Mouse (Mus musculus) liver, adult 2 months (tissue): ENCODE data around the gene Rgs2. TPM values are rescaled to one million over a fixed set of nuclear protein-coding genes. Genes with fewer than 3 reads are reported as not detected.

Source experiments
- DNase-seq: peaks from one replicate; pipeline ENCODE4 v3.0.0-alpha.2; 2011; ENCODE audit warnings: low read depth, low spot score; ENCODE audit errors: extremely low read depth
- H3K27ac ChIP-seq: fragments of 200-500 bp; replicated peaks from 2 replicates; pipeline ENCODE4 v1.5.1; 2012; ENCODE audit warnings: low read depth, mild to moderate bottlenecking, control low read depth, inconsistent platforms, low read length; ENCODE audit not compliant: insufficient read depth
- H3K27me3 ChIP-seq: fragments of 200-500 bp; 2 replicates; pipeline ENCODE4 v1.6.1; 2012; ENCODE audit warnings: mild to moderate bottlenecking, moderate library complexity, low read length, inconsistent platforms; ENCODE audit not compliant: control insufficient read depth, insufficient read depth
- H3K36me3 ChIP-seq: fragments of 200-500 bp; 2 replicates; pipeline ENCODE4 v1.6.1; 2012; ENCODE audit warnings: low read length, inconsistent platforms; ENCODE audit not compliant: control insufficient read depth, insufficient read depth
- H3K4me1 ChIP-seq: fragments of 200-500 bp; 2 replicates; pipeline ENCODE4 v1.6.1; 2011; ENCODE audit warnings: low read length; ENCODE audit not compliant: control insufficient read depth, insufficient read depth
- H3K4me3 ChIP-seq: fragments of 200-500 bp; 2 replicates; pipeline ENCODE4 v1.5.1; 2011; ENCODE audit warnings: low read depth, mild to moderate bottlenecking, control low read depth, low read length, moderate library complexity; ENCODE audit not compliant: insufficient read depth
- H3K79me2 ChIP-seq: fragments of 200-500 bp; 2 replicates; pipeline ENCODE4 v1.6.1; 2012; ENCODE audit warnings: inconsistent platforms, mild to moderate bottlenecking, low read length, moderate library complexity; ENCODE audit not compliant: control insufficient read depth, insufficient read depth
- H3K9ac ChIP-seq: fragments of 200-500 bp; 2 replicates; pipeline ENCODE4 v1.6.1; 2012; ENCODE audit warnings: low read depth, mild to moderate bottlenecking, control low read depth, inconsistent platforms, low read length
- CTCF ChIP-seq: fragments of 200-500 bp; IDR thresholded peaks from 2 replicates; pipeline ENCODE4 v1.5.1; 2011; ENCODE audit warnings: low read depth, low read length, control low read depth
- POLR2A ChIP-seq: fragments of 200-500 bp; IDR thresholded peaks from 2 replicates; pipeline ENCODE4 v1.6.1; 2011; ENCODE audit warnings: low read length, control low read depth; ENCODE audit not compliant: insufficient read depth; ENCODE audit errors: extremely low read depth
- WGBS: fragments of 180-500 bp; shearing (Covaris S2); methylation state at CpG from one replicate; pipeline ENCODE4 v1.1.7; 2018; 5-methylcytosine and 5-hydroxymethylcytosine counted together
- polyA plus RNA-seq: library from polyadenylated mRNA; depleted of rRNA; stranded (reverse); fragments of >200 nt; gene quantifications from 2 replicates; pipeline ENCODE4 v1.2.3, GENCODE M21; 2012
- total RNA-seq: library from RNA; depleted of rRNA; stranded (reverse); fragments of >200 nt; gene quantifications from 2 replicates; pipeline ENCODE4 v1.2.3, GENCODE M21; 2014

The Rgs2 gene
- total and polyA plus RNA-seq, 2 experiments: 0.55 to 3.2 TPM

DNA sequence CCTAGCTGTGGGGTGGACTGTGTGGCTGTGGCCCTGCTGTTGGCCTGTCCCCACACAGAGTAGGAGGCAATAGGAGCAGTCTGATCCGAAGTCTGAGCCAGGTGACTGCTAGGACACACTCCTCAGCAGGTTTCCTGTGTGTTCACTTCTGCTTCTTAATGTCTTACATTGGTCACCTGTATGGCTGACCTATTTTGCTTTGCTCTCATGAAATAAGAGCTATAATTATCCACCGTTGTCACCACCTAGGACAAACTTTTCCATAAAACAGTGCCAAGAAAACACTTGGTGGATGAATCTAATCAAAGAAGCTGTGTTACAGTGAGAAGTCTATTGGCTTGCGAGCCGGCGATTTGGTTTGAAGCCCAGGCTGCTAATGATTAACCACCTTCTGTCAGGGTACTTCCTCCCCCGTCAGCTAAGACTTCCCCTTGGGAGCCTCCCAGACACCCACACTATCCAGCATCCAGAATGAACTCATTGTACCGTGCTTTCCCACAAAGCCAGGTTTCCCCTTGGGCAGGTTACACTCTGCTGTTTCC is 14.5 kb upstream of the Rgs2 start:
- 10% methylated on average over 7 of the region's 7 CpGs for WGBS

DNA sequence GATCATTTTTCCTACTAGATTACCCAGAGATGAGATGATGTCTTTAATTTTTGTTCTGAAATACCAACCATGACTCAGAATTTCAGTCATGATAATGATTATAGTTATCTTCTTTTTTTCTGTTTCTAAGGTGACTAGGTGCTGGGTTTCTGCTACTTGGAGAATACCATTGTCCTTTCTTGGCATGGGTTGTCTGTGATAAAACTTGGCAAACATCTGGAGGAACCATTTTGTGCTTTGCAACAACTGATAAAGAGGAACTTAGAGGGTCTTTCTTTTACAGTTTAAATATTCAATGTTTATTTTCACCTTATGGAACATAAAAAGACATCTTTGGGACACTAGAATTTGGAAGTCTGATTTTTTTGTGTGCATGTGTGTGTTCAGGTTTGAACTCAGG is 10.0 kb upstream of the Rgs2 start:
- no peak overlapping the region for H3K27ac ChIP-seq
- no peak for DNase-seq
- no peaks in the 10 kb centered on the region for H3K4me1 ChIP-seq
- H3K79me2 ChIP-seq: no peaks in the 10 kb centered on the region
- H3K27me3 ChIP-seq: no peaks in the 10 kb centered on the region; the same call in 1 of the 2 replicates
- H3K9ac ChIP-seq: no peak overlapping the region
- no peaks in the 10 kb centered on the region for H3K36me3 ChIP-seq
- no peak overlapping the region for H3K4me3 ChIP-seq
- TF ChIP-seq POLR2A (no peak), CTCF (no peak)

More for the DNA sequence above, 14.5 kb upstream of the Rgs2 start:
- no peak overlapping the region for H3K4me3 ChIP-seq
- no peaks in the 10 kb centered on the region for H3K27me3 ChIP-seq
- no peaks in the 10 kb centered on the region for H3K4me1 ChIP-seq
- DNase-seq: peak; percentile 33
- TF ChIP-seq POLR2A: no peak
- TF ChIP-seq CTCF: no peak
- no peaks in the 10 kb centered on the region for H3K79me2 ChIP-seq
- no peaks in the 10 kb centered on the region for H3K36me3 ChIP-seq
- H3K27ac ChIP-seq: no peak overlapping the region
- no peak overlapping the region for H3K9ac ChIP-seq

DNA sequence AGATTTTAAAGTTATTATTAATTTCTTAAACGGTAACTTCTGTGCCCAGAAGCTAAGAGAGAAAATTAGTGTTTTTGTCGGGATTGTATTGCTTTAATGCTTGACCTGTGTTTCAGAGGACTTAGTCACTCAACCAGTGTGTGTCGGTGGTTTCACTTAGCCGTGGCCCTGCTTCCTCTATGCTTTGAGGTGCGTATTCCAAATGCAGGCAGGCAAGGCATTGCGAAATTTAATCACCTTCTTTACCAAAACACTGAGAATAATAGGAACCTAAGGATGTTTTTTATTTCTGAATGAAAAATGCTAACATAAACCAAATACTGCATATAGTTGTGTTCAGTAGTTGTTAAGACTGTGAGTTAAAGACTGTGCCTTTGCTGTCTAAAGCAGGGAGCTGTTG is 3.4 kb upstream of the Rgs2 start:
- 53% methylated on average over 6 of the region's 6 CpGs for WGBS
- Histone ChIP-seq H3K27ac (no peak overlapping the region), H3K36me3 (0 out of 2 replicates have a peak, but pooled peaks cover under 1% of the 10 kb centered on the region), H3K4me3 (no peak overlapping the region), H3K79me2 (no peaks in the 10 kb centered on the region), H3K4me1 (no peaks in the 10 kb centered on the region; the same call in none of the 2 replicates), H3K27me3 (peaks cover 4% of the 10 kb centered on the region; the same call in 1 of the 2 replicates), H3K9ac (no peak overlapping the region)
- TF ChIP-seq POLR2A (no peak), CTCF (no peak)
- DNase-seq: no peak

GRCm38 (mm10) chr1:144006542-144006941 is 2.6 kb upstream of the Rgs2 start:
- H3K27me3 ChIP-seq: peaks cover 4% of the 10 kb centered on the region; the same call in 1 of the 2 replicates
- H3K4me3 ChIP-seq: no peak overlapping the region
- TF ChIP-seq POLR2A: no peak
- TF ChIP-seq CTCF: peak; percentile 91
- no peak overlapping the region for H3K27ac ChIP-seq
- WGBS: 3% methylated on average over 8 of the region's 8 CpGs
- H3K36me3 ChIP-seq: 0 out of 2 replicates have a peak, but pooled peaks cover 1% of the 10 kb centered on the region
- no peak overlapping the region for H3K9ac ChIP-seq
- H3K4me1 ChIP-seq: no peaks in the 10 kb centered on the region; the same call in none of the 2 replicates
- no peaks in the 10 kb centered on the region for H3K79me2 ChIP-seq
- DNase-seq: peak; percentile 53

DNA sequence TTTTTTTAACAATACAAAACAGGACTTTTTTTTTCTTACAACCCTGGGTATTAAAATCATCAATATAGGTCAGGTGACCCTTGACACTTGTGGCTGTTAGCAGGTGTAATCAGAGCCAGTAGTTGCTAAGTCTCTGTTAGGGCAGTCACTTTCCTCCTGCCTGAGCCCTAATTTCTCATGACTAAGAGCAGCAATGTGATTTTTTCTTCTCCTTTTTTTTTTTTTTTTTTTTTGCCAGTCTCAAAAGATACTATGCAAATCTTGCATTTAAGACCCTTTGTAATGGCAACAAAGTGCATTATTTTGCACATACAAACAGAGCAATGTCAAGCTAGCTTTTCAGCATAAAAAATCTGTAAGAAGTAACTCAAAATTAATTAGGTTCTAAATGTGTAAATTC is 1.7 kb upstream of the Rgs2 start:
- Histone ChIP-seq H3K79me2 (no peaks in the 10 kb centered on the region), H3K4me3 (no peak overlapping the region), H3K36me3 (0 out of 2 replicates have a peak, but pooled peaks cover 1% of the 10 kb centered on the region), H3K9ac (no peak overlapping the region), H3K27me3 (peaks cover 4% of the 10 kb centered on the region; the same call in 1 of the 2 replicates), H3K4me1 (no peaks in the 10 kb centered on the region; the same call in none of the 2 replicates), H3K27ac (no peak overlapping the region)
- TF ChIP-seq POLR2A: no peak
- no peak for TF ChIP-seq CTCF
- DNase-seq: no peak

DNA sequence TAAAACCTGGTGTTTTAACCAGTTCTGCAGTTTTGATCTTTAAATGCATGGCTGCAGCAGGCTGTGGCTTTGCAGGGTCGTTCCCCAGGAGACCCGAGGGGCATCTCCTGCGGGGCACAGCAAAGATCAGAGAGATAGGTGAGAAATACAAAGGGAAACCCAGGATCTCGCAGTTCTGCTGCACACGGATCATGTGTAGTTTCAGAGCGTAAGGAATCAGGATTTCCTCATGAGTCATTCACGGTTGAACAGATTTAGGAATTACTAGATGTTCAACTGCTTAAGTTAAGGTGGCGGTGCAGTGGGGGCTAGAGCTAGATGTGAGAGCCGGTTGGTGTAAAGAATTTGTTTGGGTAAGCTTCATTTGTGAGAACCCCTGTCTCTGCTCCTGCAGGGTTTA is 780 bp upstream of the Rgs2 start:
- no peaks in the 10 kb centered on the region for H3K79me2 ChIP-seq
- H3K4me1 ChIP-seq: no peaks in the 10 kb centered on the region; the same call in none of the 2 replicates
- peak overlapping the region; percentile 52; the same call in 1 of the 2 replicates for H3K9ac ChIP-seq
- peak overlapping the region; percentile 22; the same call in 1 of the 2 replicates for H3K27ac ChIP-seq
- 11% methylated on average over 9 of the region's 9 CpGs for WGBS
- TF ChIP-seq POLR2A (no peak), CTCF (no peak)
- DNase-seq: no peak
- peak overlapping the region; percentile 48 for H3K4me3 ChIP-seq
- 0 out of 2 replicates have a peak, but pooled peaks cover 1% of the 10 kb centered on the region for H3K36me3 ChIP-seq
- H3K27me3 ChIP-seq: 0 out of 2 replicates have a peak, but pooled peaks cover 4% of the 10 kb centered on the region
